Mouse (Mus musculus): ENCODE measurements around the gene C9orf72.

- TF ChIP-seq USF1 (IDR thresholded peaks at IDR 0.05; ENCODE audit: low read depth, low read length) = no peak
- TF ChIP-seq E2F4 (IDR thresholded peaks at IDR 0.05; ENCODE audit: borderline replicate concordance, low read depth, low read length) = no peak
- TF ChIP-seq CTCF (IDR thresholded peaks at IDR 0.05 in 2 of 3, conservative IDR thresholded peaks at IDR 0.05 in 1 of 3; ENCODE audit: control insufficient read depth in 1 of 3, insufficient read depth in 1 of 3, low read depth in 2 of 3, low read length in 3 of 3, poor library complexity in 1 of 3, severe bottlenecking in 1 of 3) = peak; percentile 12 to 28 (median 20); a peak in 4 of 6 replicates
Measured at GRCm38 (mm10) chr4:35155132-35155922, 70.6 kb downstream of the C9orf72 start.
